Mouse (Mus musculus) monocyte, adult 5-6 weeks (primary cell): ENCODE results near the gene Myom1. TPM values are rescaled to one million over a fixed set of nuclear protein-coding genes. Genes with fewer than 3 reads are reported as not detected.
A peak's percentile ranks its signal among the peaks of the same experiment; 100 is the strongest.

Experiments used
- ATAC-seq: fragments of 153-309, 156-312 bp; replicated peaks from 2 replicates; pipeline ENCODE4 v1.8.0; 2017; ENCODE audit warnings: mild to moderate bottlenecking; ENCODE audit not compliant: low TSS enrichment, insufficient number of reproducible peaks, severe bottlenecking, poor library complexity, low FRiP score
- total RNA-seq: library from RNA; stranded (forward); fragments of 200-1000, 200-491, 200-594 nt; gene quantifications from 3 replicates; pipeline ENCODE4 v1.2.3, GENCODE M21; 2017

Myom1 gene
- total RNA-seq, 1 experiment from 2014 or later: 10.7 TPM

- ATAC-seq: peak; percentile 49; the same call in 1 of the 2 replicates
Measured at GRCm38 (mm10) chr17:71010646-71011242, 8.3 kb downstream of the Myom1 start.

- no peak for ATAC-seq
Measured at GRCm38 (mm10) chr17:71011931-71012662, 9.7 kb downstream of the Myom1 start.

GRCm38 (mm10) chr17:71013105-71013504 lies 10.7 kb downstream of the Myom1 start:
- ATAC-seq: no peak

- no peak for ATAC-seq
Measured at GRCm38 (mm10) chr17:71014911-71015310, 12.5 kb downstream of the Myom1 start.

- ATAC-seq: no peak
Measured at GRCm38 (mm10) chr17:71017457-71017998, 15.1 kb downstream of the Myom1 start.

GRCm38 (mm10) chr17:71018151-71018550 lies 15.7 kb downstream of the Myom1 start:
- no peak for ATAC-seq

GRCm38 (mm10) chr17:71018616-71019308 lies 16.3 kb downstream of the Myom1 start:
- ATAC-seq: no peak

GRCm38 (mm10) chr17:71019309-71019655 lies 16.8 kb downstream of the Myom1 start:
- ATAC-seq: no peak

- ATAC-seq: no peak
Measured at GRCm38 (mm10) chr17:71019860-71020259, 17.4 kb downstream of the Myom1 start.

- no peak for ATAC-seq
Measured at GRCm38 (mm10) chr17:71022841-71023240, 20.4 kb downstream of the Myom1 start.

GRCm38 (mm10) chr17:71024071-71024470 lies 21.6 kb downstream of the Myom1 start:
- ATAC-seq: no peak

- ATAC-seq: no peak
Measured at GRCm38 (mm10) chr17:71025922-71026321, 23.5 kb downstream of the Myom1 start.

GRCm38 (mm10) chr17:71027186-71027585 lies 24.8 kb downstream of the Myom1 start:
- no peak for ATAC-seq

- ATAC-seq: no peak
Measured at GRCm38 (mm10) chr17:71032719-71033118, 30.3 kb downstream of the Myom1 start.

GRCm38 (mm10) chr17:71034472-71034871 lies 32.0 kb downstream of the Myom1 start:
- ATAC-seq: no peak

GRCm38 (mm10) chr17:71037188-71037587 lies 34.8 kb downstream of the Myom1 start:
- ATAC-seq: no peak

GRCm38 (mm10) chr17:71038812-71039211 lies 36.4 kb downstream of the Myom1 start:
- ATAC-seq: no peak

GRCm38 (mm10) chr17:71039851-71040581 lies 37.6 kb downstream of the Myom1 start:
- no peak for ATAC-seq

GRCm38 (mm10) chr17:71040582-71040880 lies 38.1 kb downstream of the Myom1 start:
- ATAC-seq: no peak
